8 mouse cellular contexts compared by ENCODE assay signal in the genomic region with DNA sequence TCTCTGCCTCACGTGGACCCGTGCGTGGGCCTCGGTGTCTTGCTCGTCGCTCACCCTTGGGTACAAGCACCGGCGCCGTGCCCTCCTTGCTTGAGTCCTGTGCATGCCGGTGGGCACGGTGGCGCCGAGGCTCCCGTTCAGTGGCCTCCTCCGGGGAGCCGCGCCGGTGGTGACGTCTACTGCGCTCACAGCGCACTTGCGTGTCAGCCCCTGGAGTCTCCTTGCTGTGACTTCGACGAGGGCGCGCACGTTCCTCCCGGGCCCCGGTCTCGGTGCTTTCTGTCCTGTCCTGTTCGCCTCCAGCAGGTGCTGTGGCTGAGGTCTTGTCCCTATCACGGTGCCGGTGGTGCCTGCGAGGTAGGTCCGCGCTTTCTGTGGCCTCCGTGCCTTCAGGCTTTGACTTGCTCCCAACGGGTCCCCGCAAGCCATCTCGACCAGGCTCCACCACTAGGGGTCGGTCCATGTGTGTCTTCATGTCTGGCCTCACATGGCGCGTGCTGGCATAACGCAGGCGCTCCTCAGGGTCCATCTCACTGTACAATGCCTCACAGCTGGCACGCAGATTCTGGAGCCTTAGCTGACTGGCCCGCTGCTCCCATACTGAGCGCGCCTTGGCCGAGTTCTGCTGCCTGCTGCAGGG.
A peak's percentile ranks its signal among the peaks of the same experiment; 100 is the strongest.
DNase-seq lines count a peak whose midpoint lies in the region.

No protein-coding gene starts in this region.

- intact Hi-C loops in heart, postnatal 10 days (cut with DNase I), result no loop called here

- DNase-seq in ovary, postnatal 10 days (ENCODE audit: low spot score), result peak; percentile 4
- DNase-seq in ovary, adult 18-20 months (ENCODE audit: low spot score), result no peak
- peak; percentile 66 for DNase-seq in embryo, embryonic 9.5 days (ENCODE audit: extremely low spot score)
- DNase-seq in heart, postnatal 10 days, result peak; percentile 48 to 59
- peak; percentile 55 to 67 for DNase-seq in layer of hippocampus, postnatal 10 days (ENCODE audit: low spot score in 2 of 2)
- DNase-seq in lung, postnatal 14 days, result peak; percentile 49
- DNase-seq in retina, embryonic 14.5 days (ENCODE audit: low spot score), result peak; percentile 73
- peak; percentile 83 for DNase-seq in thymus, postnatal 4 days
